Mouse (Mus musculus): ENCODE measurements at regions not wholly inside any gene's neighbourhood (a gene's known extent, or its start where the extent isn't known, plus 50 kb on each side); places are given as distances from the start of the nearest gene placed in this dataset.

DNA sequence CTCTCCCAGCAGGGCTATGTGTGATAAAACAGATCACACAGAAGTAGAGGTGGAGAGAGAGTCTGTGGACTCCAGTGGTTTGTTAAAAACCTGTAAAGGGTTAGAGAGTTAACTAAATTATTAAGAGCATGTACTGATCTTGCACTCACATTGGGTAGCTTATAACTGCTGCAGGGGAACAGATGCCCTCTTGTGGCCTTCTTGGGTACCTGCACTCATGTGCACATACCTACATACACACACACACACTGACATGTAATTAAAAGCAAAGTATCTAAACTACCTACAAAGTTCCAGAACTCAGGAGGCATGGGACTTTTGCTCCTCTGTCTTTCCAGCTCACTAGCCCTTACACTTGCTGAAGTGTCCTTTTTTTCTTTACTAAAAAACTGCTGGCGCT lies 228.4 kb upstream of the Cxcr4 start:
- in situ Hi-C loops (cut with MboI; ENCODE audit: low pct_ligation_motif_present, low pct_unique_long_range_greater_than_20kb, low sequenced_read_pairs) = loop anchor here (5.0 kb wide), 1 partner anchor 228 kb away; the partner anchor contains the start of gene Cxcr4
- TF ChIP-seq CTCF (conservative IDR thresholded peaks at IDR 0.05 in 1 of 2, IDR thresholded peaks at IDR 0.05 in 1 of 2; ENCODE audit: low read depth in 2 of 2, low read length in 2 of 2) (peak in 1 of 2 experiments; percentile 44; a peak in 3 of 4 replicates), ETS1 (conservative IDR thresholded peaks at IDR 0.05; ENCODE audit: low read depth, low read length) (no peak), SMC3 (IDR thresholded peaks at IDR 0.05; ENCODE audit: low read depth, low read length) (peak; percentile 50), RAD21 (IDR thresholded peaks at IDR 0.05; ENCODE audit: low read depth, low read length) (peak; percentile 28)
- Histone ChIP-seq H3K27me3 (replicated peaks) (no peaks in the 10 kb centered on the region), H3K4me1 (ENCODE audit: control insufficient read depth in 1 of 2, insufficient read depth in 2 of 2) (peaks cover 0 to 8% of the 10 kb centered on the region in 2 experiments; a peak in 1 of 4 replicates), H3K4me3 (replicated peaks in 1 of 3; ENCODE audit: low read depth in 2 of 3, low read length in 2 of 3, poor library complexity in 1 of 3) (no peak overlapping the region), H3K36me3 (replicated peaks in 1 of 2; ENCODE audit: control insufficient read depth in 1 of 2, insufficient read depth in 1 of 2, low read length in 1 of 2) (no peaks in the 10 kb centered on the region), H3K9me3 (replicated peaks; ENCODE audit: low read length) (peaks cover 12% of the 10 kb centered on the region), H3K79me2 (replicated peaks; ENCODE audit: control insufficient read depth, extremely low read depth, insufficient read depth, poor library complexity, severe bottlenecking) (no peaks in the 10 kb centered on the region), H3K4me2 (ENCODE audit: insufficient read depth, low read depth, poor library complexity, severe bottlenecking) (no peak overlapping the region), H3K27ac (ENCODE audit: insufficient read depth, low read depth) (no peak overlapping the region), H3K9ac (ENCODE audit: insufficient read depth, low read depth) (no peak overlapping the region)
- DNase-seq (ENCODE audit: extremely low read depth) = no peak
- dilution Hi-C loops (cut with MboI; ENCODE audit: extremely low pct_ligation_motif_present, extremely low pct_unique_long_range_greater_than_20kb, low sequenced_read_pairs) = no loop called here

DNA sequence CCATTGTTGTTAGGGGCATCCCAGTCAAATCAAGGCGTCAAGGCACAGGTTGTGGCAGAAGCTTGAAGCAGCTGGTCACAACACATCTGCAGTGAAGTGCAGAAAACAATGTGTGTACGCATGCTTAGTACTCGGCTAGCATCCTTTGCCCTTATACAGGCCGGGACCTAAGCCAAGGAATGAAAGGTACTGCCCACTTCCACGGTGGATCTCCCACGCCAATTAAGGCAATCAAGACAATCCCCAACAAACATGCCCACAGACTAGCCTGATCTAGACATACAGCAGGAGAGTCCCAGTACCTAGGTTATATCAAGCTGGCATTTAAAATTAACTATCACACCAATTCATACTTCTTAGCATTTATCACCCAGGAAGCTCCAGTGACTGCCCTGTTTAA lies 227.5 kb upstream of the Cxcr4 start:
- TF ChIP-seq E2F4 (IDR thresholded peaks at IDR 0.05; ENCODE audit: insufficient replicate concordance, low read depth, low read length) (no peak), CHD1 (IDR thresholded peaks at IDR 0.05; ENCODE audit: low read depth, low read length) (no peak), POLR2A (IDR thresholded peaks at IDR 0.05; ENCODE audit: low read depth, low read length) (no peak), JUN (IDR thresholded peaks at IDR 0.05; ENCODE audit: insufficient read depth, low read depth, low read length) (no peak), MAFK (IDR thresholded peaks at IDR 0.05; ENCODE audit: insufficient replicate concordance, low read length) (no peak), ETS1 (conservative IDR thresholded peaks at IDR 0.05; ENCODE audit: low read depth, low read length) (no peak), RCOR1 (conservative IDR thresholded peaks at IDR 0.05; ENCODE audit: low read depth, low read length) (no peak), MYC (IDR thresholded peaks at IDR 0.05; ENCODE audit: low read depth, low read length) (no peak), BHLHE40 (IDR thresholded peaks at IDR 0.05; ENCODE audit: low read depth, low read length) (no peak), GABPA (IDR thresholded peaks at IDR 0.05; ENCODE audit: insufficient replicate concordance, low read depth, low read length) (no peak), TBP (conservative IDR thresholded peaks at IDR 0.05; ENCODE audit: low read depth, low read length) (no peak), USF2 (conservative IDR thresholded peaks at IDR 0.05; ENCODE audit: low read depth, low read length) (no peak), JUND (conservative IDR thresholded peaks at IDR 0.05; ENCODE audit: low read depth, low read length) (no peak), HCFC1 (IDR thresholded peaks at IDR 0.05; ENCODE audit: low read depth, low read length) (no peak), KAT2A (IDR thresholded peaks at IDR 0.05; ENCODE audit: insufficient replicate concordance, low read length) (no peak), MAZ (IDR thresholded peaks at IDR 0.05; ENCODE audit: low read depth, low read length) (no peak), ELF1 (IDR thresholded peaks at IDR 0.05; ENCODE audit: low read depth, low read length) (no peak), POLR2AphosphoS2 (IDR thresholded peaks at IDR 0.05; ENCODE audit: low read depth, low read length) (no peak)
- no peaks in the 10 kb centered on the region for H3K27me3 ChIP-seq (replicated peaks)
- no peaks in the 10 kb centered on the region for H3K36me3 ChIP-seq (replicated peaks in 1 of 2; ENCODE audit: control insufficient read depth in 1 of 2, insufficient read depth in 1 of 2, low read length in 1 of 2)
- peaks cover 12% of the 10 kb centered on the region for H3K9me3 ChIP-seq (replicated peaks; ENCODE audit: low read length)
- in situ Hi-C loops (cut with MboI; ENCODE audit: low pct_ligation_motif_present, low pct_unique_long_range_greater_than_20kb, low sequenced_read_pairs) = loop anchor here (5.0 kb wide), 1 partner anchor 227 kb away; the partner anchor contains the start of gene Cxcr4
- peaks cover 0 to 6% of the 10 kb centered on the region in 2 experiments; a peak in 1 of 4 replicates for H3K4me1 ChIP-seq (ENCODE audit: control insufficient read depth in 1 of 2, insufficient read depth in 2 of 2)
- H3K4me3 ChIP-seq (replicated peaks in 1 of 3; ENCODE audit: low read depth in 2 of 3, low read length in 2 of 3, poor library complexity in 1 of 3) = no peak overlapping the region
- dilution Hi-C loops (cut with MboI; ENCODE audit: extremely low pct_ligation_motif_present, extremely low pct_unique_long_range_greater_than_20kb, low sequenced_read_pairs) = no loop called here
- H3K79me2 ChIP-seq (replicated peaks; ENCODE audit: control insufficient read depth, extremely low read depth, insufficient read depth, poor library complexity, severe bottlenecking) = no peaks in the 10 kb centered on the region
- H3K27ac ChIP-seq (ENCODE audit: insufficient read depth, low read depth) = no peak overlapping the region
- H3K9ac ChIP-seq (ENCODE audit: insufficient read depth, low read depth) = no peak overlapping the region
- no peak overlapping the region for H3K4me2 ChIP-seq (ENCODE audit: insufficient read depth, low read depth, poor library complexity, severe bottlenecking)
- no peak for DNase-seq (ENCODE audit: extremely low read depth)

Measured in CH12.LX (cell line).